Mouse (Mus musculus) embryonic facial prominence, embryonic 13.5 days (tissue): ENCODE measurements around the gene Lrp6. TPM values are rescaled to one million over a fixed set of nuclear protein-coding genes. Genes with fewer than 3 reads are reported as not detected.

Experiments
- ATAC-seq: fragments of 200-750 bp; cut with Nextera tagmentation; 2 replicates; pipeline ENCODE4 v1.8.0; 2017; ENCODE audit warnings: low read depth; ENCODE audit not compliant: insufficient number of reproducible peaks, insufficient read depth, low FRiP score, low TSS enrichment
- H3K27ac ChIP-seq: fragments of 300-500 bp; sonication (generic); 2 replicates; pipeline ENCODE4 v1.5.1; 2015; ENCODE audit warnings: moderate library complexity, mild to moderate bottlenecking, inconsistent platforms
- H3K27me3 ChIP-seq: fragments of 300-500 bp; sonication (generic); 2 replicates; pipeline ENCODE4 v1.6.1; 2015; ENCODE audit warnings: mild to moderate bottlenecking, inconsistent platforms
- H3K36me3 ChIP-seq: fragments of 300-500 bp; sonication (generic); 2 replicates; pipeline ENCODE4 v1.6.1; 2015; ENCODE audit warnings: mild to moderate bottlenecking, inconsistent platforms
- H3K4me1 ChIP-seq: fragments of 300-500 bp; sonication (generic); 2 replicates; pipeline ENCODE4 v1.6.1; 2015; ENCODE audit warnings: inconsistent platforms
- H3K4me2 ChIP-seq: fragments of 300-500 bp; sonication (generic); 2 replicates; pipeline ENCODE4 v1.6.1; 2015; ENCODE audit warnings: moderate library complexity, mild to moderate bottlenecking, inconsistent platforms
- H3K4me3 ChIP-seq: fragments of 300-500 bp; sonication (generic); 2 replicates; pipeline ENCODE4 v1.5.1; 2015; ENCODE audit warnings: mild to moderate bottlenecking, inconsistent platforms
- H3K9ac ChIP-seq: fragments of 300-500 bp; sonication (generic); 2 replicates; pipeline ENCODE4 v1.6.1; 2015; ENCODE audit warnings: mild to moderate bottlenecking, inconsistent platforms
- H3K9me3 ChIP-seq: fragments of 300-500 bp; sonication (generic); 2 replicates; pipeline ENCODE4 v1.6.1; 2016; ENCODE audit warnings: inconsistent platforms
- WGBS: fragments of 180-500 bp; shearing (Covaris S2); methylation state at CpG from one replicate; pipeline ENCODE4 v1.1.7; 2015; ENCODE audit warnings: mixed read lengths; 5-methylcytosine and 5-hydroxymethylcytosine counted together
- polyA plus RNA-seq: library from polyadenylated mRNA; unstranded; fragments of >200 nt; fragmentation: Nextera tagmentation; extraction: Ambion mirVana; gene quantifications from 2 replicates; pipeline ENCODE4 v1.2.1, GENCODE M21; 2015

The Lrp6 gene
- polyA plus RNA-seq, 1 experiment from 2014 or later = 34.2 TPM

DNA sequence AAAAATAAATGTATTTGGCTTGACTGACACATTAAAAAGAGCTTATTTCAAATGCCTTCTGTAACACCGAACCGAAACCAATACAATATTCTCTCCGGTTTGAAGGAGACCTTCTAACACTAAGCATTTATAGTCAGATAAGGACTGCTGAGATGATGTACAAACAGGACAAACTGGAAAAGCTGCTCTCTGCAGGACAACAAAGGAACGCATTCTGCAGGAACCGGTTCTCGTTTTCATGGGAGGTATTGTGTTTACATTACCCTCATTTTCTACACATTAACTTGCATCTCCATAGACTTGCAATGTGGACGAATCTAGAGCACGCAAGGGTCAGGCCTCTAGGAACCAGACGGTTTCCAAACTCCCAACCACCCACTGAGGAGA is 163.1 kb downstream of the Lrp6 start:
- H3K27me3 ChIP-seq = no peaks in the 10 kb centered on the region
- peaks cover 7% of the 10 kb centered on the region; the same call in 1 of the 2 replicates for H3K4me1 ChIP-seq
- 78% methylated on average over 9 of the region's 9 CpGs for WGBS
- no peak overlapping the region for H3K4me2 ChIP-seq
- 0 out of 2 replicates have a peak overlapping the region, but pooled peaks have one; percentile 28 for H3K27ac ChIP-seq
- ATAC-seq = no peak
- no peaks in the 10 kb centered on the region for H3K9me3 ChIP-seq
- H3K36me3 ChIP-seq = no peaks in the 10 kb centered on the region
- H3K4me3 ChIP-seq = no peak overlapping the region
- H3K9ac ChIP-seq = no peak overlapping the region

DNA sequence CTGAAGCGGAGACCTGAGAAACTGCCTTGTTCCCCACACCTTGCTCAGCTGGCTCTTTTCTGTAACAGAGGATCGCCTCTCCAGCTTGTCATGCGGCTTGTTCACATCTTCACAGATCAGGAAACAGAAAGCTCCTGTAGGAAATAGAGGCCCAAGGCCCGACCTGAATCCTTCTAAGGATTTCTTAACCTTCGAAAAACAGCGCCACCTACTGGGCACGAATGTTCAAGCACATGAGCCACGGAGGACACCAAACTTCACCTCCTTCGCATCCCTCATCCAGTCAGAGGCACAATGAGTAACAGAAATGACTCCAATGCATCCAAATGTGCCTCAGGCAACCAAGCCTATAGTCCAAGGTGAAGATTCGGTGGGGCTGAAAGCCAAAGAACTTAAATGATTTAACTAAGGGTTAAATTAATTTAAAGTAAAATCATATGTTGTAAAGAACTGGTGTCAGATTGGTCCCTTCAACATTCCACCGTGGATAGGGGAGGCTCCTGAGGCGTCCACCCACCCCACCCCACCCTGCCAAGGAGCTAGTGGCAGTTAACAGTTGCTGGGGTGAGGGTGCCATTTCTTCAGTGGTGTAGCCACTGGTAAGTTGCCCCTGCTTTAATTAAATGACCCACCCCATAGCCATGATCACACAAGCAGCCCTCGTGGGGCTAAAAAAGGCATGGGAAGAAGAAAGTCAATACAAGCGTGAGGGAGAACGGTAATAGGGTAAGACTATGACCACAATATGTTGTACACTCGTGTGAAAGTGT is 163.7 kb downstream of the Lrp6 start:
- WGBS = 35% methylated on average over 16 of the region's 16 CpGs
- 0 out of 2 replicates have a peak overlapping the region, but pooled peaks have one; percentile 28 for H3K27ac ChIP-seq
- no peak for ATAC-seq

More for the DNA sequence above, 163.7 kb downstream of the Lrp6 start:
- Histone ChIP-seq H3K36me3 (no peaks in the 10 kb centered on the region), H3K27me3 (no peaks in the 10 kb centered on the region), H3K4me2 (no peak overlapping the region), H3K4me3 (no peak overlapping the region), H3K4me1 (peaks cover 7% of the 10 kb centered on the region; the same call in 1 of the 2 replicates), H3K9ac (no peak overlapping the region), H3K9me3 (no peaks in the 10 kb centered on the region)

Other genes with a start within 250 kb of the Lrp6 start
- 1.0 and 2.3 TPM in 2 replicates for gene Bcl2l14, start 170.6 kb downstream of the Lrp6 start, polyA plus RNA-seq
- 2.0 and 2.1 TPM in 2 replicates for gene Mansc1, start 65.5 kb upstream of the Lrp6 start, polyA plus RNA-seq
- gene Borcs5, start 72.5 kb upstream of the Lrp6 start, polyA plus RNA-seq = 21.3 and 23.1 TPM in 2 replicates
- gene Dusp16, start 225.7 kb upstream of the Lrp6 start, polyA plus RNA-seq = 14.3 and 18.0 TPM in 2 replicates